Mouse (Mus musculus) naive thymus-derived CD4-positive, alpha-beta T cell, adult 5 months (primary cell): ENCODE results near the gene Noc2l. TPM values are rescaled to one million over a fixed set of nuclear protein-coding genes. Genes with fewer than 3 reads are reported as not detected.

ENCODE experiments used
- polyA plus RNA-seq: library from polyadenylated mRNA; unstranded; fragments of 100-300 nt; shearing (Covaris generic); gene quantifications from one replicate; pipeline ENCODE4 v1.2.1, GENCODE M21; 2017

Noc2l gene
- polyA plus RNA-seq, result 136 TPM

DNA sequence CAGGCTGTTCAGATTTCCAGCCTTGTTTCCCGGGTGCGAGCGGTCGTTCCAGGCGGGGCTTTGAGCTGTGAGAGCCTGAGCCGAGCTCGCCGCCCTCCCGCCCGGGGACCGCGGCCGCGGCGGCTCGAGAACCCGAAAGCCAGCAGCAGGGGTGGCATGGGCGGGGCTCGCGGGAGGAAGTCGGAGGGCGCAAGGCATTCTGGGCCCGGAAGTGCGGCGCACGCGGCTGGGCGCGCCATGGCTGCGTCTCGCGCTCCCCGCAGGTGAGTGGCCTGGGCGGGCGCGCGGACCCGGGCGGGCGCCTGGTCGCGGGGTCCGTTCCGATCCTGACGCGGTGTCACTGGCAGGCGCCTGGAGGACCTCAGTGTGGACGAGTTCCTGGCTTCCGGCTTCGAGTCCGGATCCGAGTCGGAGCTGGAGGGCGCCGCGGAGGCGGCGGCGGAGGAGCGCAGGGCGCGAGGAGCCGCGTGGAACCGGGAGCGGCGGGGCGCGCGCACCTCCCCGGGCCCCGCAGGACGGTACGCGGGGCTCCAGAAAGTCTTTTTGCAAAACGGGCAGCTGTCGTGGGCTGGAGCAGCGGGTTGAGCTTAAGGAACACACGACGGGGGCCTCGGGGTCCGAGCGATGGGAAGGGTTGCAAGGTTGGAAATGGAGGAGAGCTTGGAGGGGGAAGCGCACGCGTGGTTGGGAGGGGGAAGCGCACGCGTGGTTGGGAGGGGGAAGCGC is at the start of gene Noc2l:
Noc2l (plus strand) TSS at position 203 of the 726 bp plus-strand sequence.

DNA sequence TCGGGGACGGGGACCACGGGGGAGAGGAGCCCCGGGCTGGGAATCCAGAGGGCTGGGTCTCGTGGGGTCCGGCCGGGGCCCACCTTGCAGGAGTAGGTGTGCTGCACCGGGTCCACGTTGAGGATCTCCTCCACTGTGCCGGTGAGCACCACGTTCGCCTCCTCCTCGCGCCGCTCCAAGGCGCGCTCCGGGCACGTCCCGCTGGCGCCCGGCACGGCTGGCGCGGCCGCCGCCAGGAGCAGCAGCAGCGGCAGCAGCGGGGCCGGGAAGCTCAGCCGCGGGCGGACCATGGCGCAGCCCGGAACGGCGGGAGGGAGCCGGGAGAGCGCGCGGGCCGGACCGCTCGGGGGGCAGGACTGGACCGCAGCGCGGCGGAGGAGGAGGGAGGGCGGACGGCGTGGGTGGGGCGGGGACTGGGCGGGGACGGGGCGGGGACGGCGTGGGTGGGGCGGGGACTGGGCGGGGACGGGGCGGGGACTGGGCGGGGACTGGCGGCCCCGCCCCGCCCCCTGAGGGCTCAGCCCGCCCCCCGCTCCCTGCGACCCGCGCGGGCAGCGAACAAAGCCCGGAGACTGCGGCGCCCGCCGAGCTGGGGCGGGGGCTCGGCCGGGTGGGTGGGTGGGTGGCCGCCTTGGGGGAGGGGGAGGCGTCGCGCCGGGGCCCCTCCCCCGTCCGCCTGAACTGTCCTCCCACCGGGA is 38.5 kb upstream of the Noc2l start, which contains the start of gene Agrn:
Agrn (minus strand) TSS at position 358 of the 698 bp plus-strand sequence.

DNA sequence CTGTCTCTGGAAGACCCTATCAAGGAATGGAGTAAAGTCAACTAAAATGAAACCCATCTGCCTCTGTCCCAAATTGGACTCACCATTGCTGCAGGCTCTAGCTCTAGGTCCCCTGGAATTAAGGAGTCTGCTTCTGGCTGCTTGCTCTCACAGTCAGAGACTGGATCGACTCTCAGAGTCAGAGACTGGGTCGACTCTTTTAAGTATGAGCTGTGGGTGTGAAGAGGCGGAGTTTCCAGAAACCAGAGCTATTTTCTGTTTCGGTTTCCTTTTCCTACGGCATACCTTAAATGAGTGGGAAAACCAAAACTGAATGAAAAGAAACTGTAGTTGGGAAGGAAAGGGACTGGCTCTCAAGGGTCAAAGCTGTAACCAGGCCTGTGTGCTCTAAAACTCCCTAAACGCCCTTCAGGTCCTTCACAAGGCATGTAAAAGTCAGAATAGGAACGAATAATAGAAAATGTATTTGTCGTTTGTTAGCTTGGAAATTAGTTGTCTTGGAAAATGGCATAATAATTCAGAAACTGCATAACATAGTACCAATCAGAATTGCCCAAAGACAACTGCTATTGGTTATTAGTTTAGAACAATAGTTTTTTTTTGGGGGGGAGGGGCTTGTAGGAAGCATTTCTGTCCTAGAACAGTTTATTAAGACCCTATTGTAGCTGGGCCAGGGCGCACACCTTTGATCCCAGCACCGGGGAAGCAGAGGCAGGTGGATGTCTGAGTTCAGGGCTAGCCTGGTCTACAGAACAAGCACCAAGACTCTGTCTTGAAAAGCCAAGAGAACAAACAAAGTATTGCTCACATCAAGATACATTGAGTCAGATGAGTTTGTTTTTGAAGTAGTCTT is 35.0 kb upstream of the Noc2l start, which contains the start of gene Isg15:
Isg15 (minus strand) TSS at position 196 of the 853 bp plus-strand sequence.

DNA sequence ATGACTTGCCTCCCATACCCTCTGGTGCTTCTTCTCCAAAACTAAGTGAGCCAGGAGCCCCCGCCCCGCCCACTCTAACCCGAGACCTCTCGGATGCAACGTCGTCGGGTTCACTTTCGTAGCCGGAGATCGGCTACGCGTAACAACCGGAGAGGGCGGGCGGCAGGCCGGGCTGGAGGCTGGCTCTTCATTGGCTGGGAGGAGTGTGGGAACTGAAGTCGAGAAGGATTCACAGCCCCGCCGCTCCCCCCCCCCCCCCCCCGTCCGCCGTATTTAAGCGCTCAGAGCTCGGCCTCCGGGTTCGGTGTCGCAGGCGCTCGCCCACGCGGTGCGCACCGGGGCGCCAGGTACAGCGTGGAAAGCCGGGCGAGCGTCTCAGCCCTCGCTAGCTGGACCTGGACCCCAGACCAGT is 32.8 kb upstream of the Noc2l start, which contains the start of gene AW011738:
AW011738 (plus strand) TSS at position 304 of the 412 bp plus-strand sequence.

DNA sequence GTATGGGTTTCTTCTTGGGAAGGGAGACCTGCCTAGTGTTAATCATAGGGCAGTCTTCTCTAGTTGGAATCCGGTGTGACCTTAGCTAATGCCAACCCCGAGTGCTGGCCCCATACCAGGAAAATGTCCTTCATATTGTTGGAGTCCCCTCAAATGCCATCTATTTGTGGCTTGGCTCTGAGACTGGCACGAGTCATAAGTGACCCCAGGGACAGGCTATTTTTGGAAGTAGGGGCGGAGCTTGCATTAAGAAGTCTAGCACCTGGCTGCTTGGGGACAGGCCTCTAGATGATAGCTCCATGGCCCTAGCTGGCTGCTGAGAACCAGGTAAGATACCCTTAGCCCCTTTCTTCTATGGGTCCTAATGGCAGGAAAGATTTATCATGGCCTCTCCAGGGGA is 20.2 kb upstream of the Noc2l start, which contains the start of gene Perm1:
Perm1 (plus strand) TSS at position 220 of the 400 bp plus-strand sequence.

DNA sequence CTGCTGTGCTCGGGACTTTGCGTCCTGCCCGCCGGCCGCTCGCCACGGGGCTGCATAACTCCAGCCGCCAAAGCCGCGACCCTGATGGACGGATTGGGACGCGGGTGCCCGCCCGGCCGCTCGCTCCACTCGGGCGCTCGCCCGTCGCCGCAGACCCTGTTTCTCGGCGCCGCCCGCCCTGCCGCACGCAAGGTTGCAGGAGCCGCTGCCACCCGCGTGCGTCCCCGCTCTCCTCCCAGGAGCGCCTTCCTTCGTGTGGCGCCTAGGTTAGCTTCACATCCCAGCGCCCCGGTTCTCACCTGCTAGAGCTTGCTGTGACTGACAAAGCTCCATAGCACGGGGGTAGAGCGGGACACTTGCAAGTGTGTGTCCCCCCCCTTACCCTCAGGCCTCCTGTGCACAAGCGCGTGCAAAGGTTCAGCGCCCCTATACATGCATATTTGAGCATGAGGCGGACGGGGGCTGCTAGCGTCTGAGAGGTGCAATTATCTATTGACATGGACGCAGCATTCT is 1.1 kb upstream of the Noc2l start, which contains the start of gene Plekhn1:
Plekhn1 (minus strand) TSS at position 157 of the 513 bp plus-strand sequence.

DNA sequence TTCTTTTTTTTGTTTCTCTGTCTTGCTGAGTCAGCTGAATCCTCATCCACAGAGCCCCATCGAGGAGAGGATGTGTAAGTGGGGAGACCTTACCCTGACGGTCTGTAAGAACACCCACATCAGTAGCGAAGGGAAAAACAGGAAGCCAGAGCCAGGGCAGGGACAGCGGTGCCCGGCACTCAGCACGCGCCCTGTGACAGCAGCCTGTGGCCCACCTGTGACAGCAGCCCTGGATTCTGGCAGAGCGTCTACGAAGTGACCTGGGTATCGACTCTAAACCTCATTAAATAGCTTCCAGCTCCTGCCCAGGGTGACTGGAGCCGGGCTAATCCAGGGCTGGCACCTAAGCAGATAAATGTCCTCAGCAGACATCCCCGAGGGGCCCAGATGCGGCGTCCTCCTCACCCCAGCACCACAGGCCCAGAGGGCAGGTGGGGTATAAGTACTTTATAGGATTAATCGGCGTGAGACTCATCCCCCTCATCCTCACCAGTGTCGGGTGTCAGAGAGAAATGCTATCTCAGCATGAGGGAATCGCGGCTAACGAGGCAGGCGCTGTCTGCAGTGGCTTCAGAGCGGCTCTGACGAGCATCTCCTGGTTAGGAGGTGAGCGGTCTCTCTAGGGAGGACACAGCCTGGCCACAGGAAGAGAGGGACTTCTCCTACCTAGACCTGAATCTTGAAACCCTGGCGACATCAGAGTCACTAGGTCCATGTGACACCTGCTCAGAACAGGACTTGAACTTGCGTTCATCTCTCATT is 19.4 kb downstream of the Noc2l start, which contains the start of gene Samd11:
Samd11 (minus strand) TSS at position 580 of the 762 bp plus-strand sequence.

Other genes with a start within 250 kb of the Noc2l start
- 7.8 TPM for gene B3galt6, start 243.4 kb upstream of the Noc2l start, polyA plus RNA-seq
- 401 TPM for gene Sdf4, start 243.1 kb upstream of the Noc2l start, polyA plus RNA-seq
- gene Tnfrsf4, start 222.2 kb upstream of the Noc2l start, polyA plus RNA-seq, result 109 TPM
- 279 TPM for gene Tnfrsf18, start 209.8 kb upstream of the Noc2l start, polyA plus RNA-seq
- 0.15 TPM for gene Ttll10, start 176.6 kb upstream of the Noc2l start, polyA plus RNA-seq
- gene 9430015G10Rik, start 126.0 kb upstream of the Noc2l start, polyA plus RNA-seq, result 34.5 TPM
- 0.16 TPM for gene Rnf223, start 105.5 kb upstream of the Noc2l start, polyA plus RNA-seq
- 4.8 TPM for gene Agrn, start 38.5 kb upstream of the Noc2l start, polyA plus RNA-seq
- 11.7 TPM for gene Isg15, start 35.2 kb upstream of the Noc2l start, polyA plus RNA-seq
- gene AW011738, start 32.7 kb upstream of the Noc2l start, polyA plus RNA-seq, result 11.7 TPM
- 0.70 TPM for gene Perm1, start 20.1 kb upstream of the Noc2l start, polyA plus RNA-seq
- 38.5 TPM for gene Plekhn1, start 1.2 kb upstream of the Noc2l start, polyA plus RNA-seq
- 0.36 TPM for gene Samd11, start 19.6 kb downstream of the Noc2l start, polyA plus RNA-seq
- gene Vmn2r-ps159, start 95.1 kb downstream of the Noc2l start, polyA plus RNA-seq, result not detected